ENCODE assay signal across 10 mouse cellular contexts in the genomic region with DNA sequence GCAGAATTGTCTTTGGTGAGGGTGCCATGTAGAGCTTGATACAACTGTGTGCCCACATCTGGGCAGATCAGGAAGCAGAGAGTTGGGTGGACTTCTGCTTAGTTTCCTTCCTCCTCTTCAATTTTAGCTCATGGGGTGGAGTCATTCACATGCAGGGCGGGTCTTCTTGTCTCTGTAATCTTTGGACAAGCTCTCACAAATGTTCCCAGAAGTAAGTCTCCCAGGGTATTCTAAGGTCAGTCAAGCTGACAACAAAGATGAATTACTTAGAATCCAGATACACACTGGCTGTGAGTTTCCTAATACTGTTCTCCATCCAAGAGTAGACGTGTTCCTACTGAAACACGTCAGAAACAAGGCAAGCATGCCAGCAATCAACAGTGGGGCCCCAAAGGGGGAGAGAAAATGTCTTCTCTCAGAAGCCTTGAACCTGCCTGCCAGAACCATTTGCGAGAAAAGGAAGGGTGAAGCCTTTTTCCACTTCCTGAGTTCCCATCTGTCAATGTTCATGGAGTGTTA. TPM values are rescaled to one million over a fixed set of nuclear protein-coding genes. Genes with fewer than 3 reads are reported as not detected.
DNase-seq lines count a peak whose midpoint lies in the region; TF ChIP-seq lines count a peak whose summit lies in the region.
"Had no signal": no experiment of that assay in that cellular context is flagged by ENCODE, and none has a peak within 500 bp of the region (broad histone marks: within the 10 kb centered on the region; RNA-seq: fewer than 3 reads in every experiment).

No protein-coding gene starts in this region.

- H3K9ac ChIP-seq in liver, adult 2 months (ENCODE audit: low read depth, low read length): peak overlapping the region; percentile 69
- H3K9ac ChIP-seq: embryonic facial prominence, embryonic 12.5 days; lung, embryonic 15.5 days had no signal

- H3K79me2 ChIP-seq in liver, adult 2 months (ENCODE audit: control insufficient read depth, insufficient read depth, low read length): peaks cover 21% of the 10 kb centered on the region; the same call in 1 of the 2 replicates

- no peak for TF ChIP-seq CTCF in liver, adult 2 months (IDR thresholded peaks at IDR 0.05; ENCODE audit: low read depth, low read length)

- intact Hi-C loops in left cerebral cortex, postnatal 25 days (cut with DNase I): no loop called here

- TF ChIP-seq POLR2A in liver, adult 2 months (IDR thresholded peaks at IDR 0.05; ENCODE audit: extremely low read depth, insufficient read depth, low read length): no peak

- H3K36me3 ChIP-seq in liver, adult 2 months (ENCODE audit: control insufficient read depth, insufficient read depth, low read length): peaks cover 38% of the 10 kb centered on the region
- H3K36me3 ChIP-seq: embryonic facial prominence, embryonic 12.5 days; lung, embryonic 15.5 days had no signal

- peaks cover 31% of the 10 kb centered on the region for H3K4me1 ChIP-seq in liver, adult 2 months (ENCODE audit: control insufficient read depth, insufficient read depth, low read length)
- H3K4me1 ChIP-seq: embryonic facial prominence, embryonic 12.5 days had no signal

- no peak overlapping the region for H3K4me3 ChIP-seq in liver, adult 2 months (ENCODE audit: insufficient read depth, low read depth, low read length)
- H3K4me3 ChIP-seq: embryonic facial prominence, embryonic 12.5 days; lung, embryonic 15.5 days had no signal

- H3K27me3 ChIP-seq in liver, adult 2 months (ENCODE audit: control insufficient read depth, insufficient read depth, low read length): no peaks in the 10 kb centered on the region
- H3K27me3 ChIP-seq: embryonic facial prominence, embryonic 12.5 days; lung, embryonic 15.5 days had no signal

- DNase-seq in adrenal gland, adult 2 months: peak; percentile 43
- DNase-seq in adrenal gland, adult 18-20 months (ENCODE audit: low spot score in 2 of 2): no peak
- DNase-seq in gastrocnemius, postnatal 10 days: peak; percentile 16
- DNase-seq in liver, adult 2 months (ENCODE audit: extremely low read depth, low read depth, low spot score): peak; percentile 94
- peak; percentile 82 for DNase-seq in skeletal muscle tissue, adult 2 months (ENCODE audit: low read depth, low spot score)
- no peak for DNase-seq in left cerebral cortex, postnatal 25 days (ENCODE audit: low spot score in 2 of 2)
- DNase-seq in cerebellum, postnatal 36 days: no peak
- no peak for DNase-seq in testis, postnatal 14 days (ENCODE audit: low spot score)

- peak overlapping the region; percentile 99 for H3K27ac ChIP-seq in liver, adult 2 months (replicated peaks; ENCODE audit: insufficient read depth, low read depth, low read length)
- H3K27ac ChIP-seq: embryonic facial prominence, embryonic 12.5 days; lung, embryonic 15.5 days had no signal

- WGBS in liver, adult 2 months: under 1% methylated on average over 4 of the region's 4 CpGs

RNA-seq across cellular contexts. Expression of a gene that starts 11.2 kb away (rescaled TPM):
- 1 to 10 TPM; 3.0 to 4.2 TPM for total RNA-seq in adrenal gland, adult 2 months (2021)
- 0.03 and 0.18 TPM in 2 replicates for polyA plus RNA-seq in adrenal gland, adult 2 months (2012; rRNA removed)
- 1 to 10 TPM; 1.5 to 4.6 TPM for total RNA-seq in adrenal gland, adult 18-20 months (2021)
- 1 to 10 TPM; 2.4 to 3.5 TPM for total RNA-seq in gastrocnemius, postnatal 10 days (2021)
- total RNA-seq in liver, adult 2 months (2014; rRNA removed): 35.2 and 49.3 TPM in 2 replicates
- polyA plus RNA-seq in liver, adult 2 months (2012; rRNA removed): 11.8 and 12.6 TPM in 2 replicates
- total RNA-seq in left cerebral cortex, postnatal 25 days (2021): under 1 TPM; 0.62 to 0.71 TPM

RNA-seq across cellular contexts. Expression of a gene that starts 57.8 kb away (rescaled TPM):
- total RNA-seq in adrenal gland, adult 2 months (2021): 10 to 100 TPM; 52.7 to 61.4 TPM
- 3.8 and 5.7 TPM in 2 replicates for polyA plus RNA-seq in adrenal gland, adult 2 months (2012; rRNA removed)
- total RNA-seq in adrenal gland, adult 18-20 months (2021): 10 to 100 TPM; 29.7 to 44.1 TPM
- 1 to 10 TPM; 4.5 to 7.9 TPM for total RNA-seq in gastrocnemius, postnatal 10 days (2021)
- total RNA-seq in liver, adult 2 months (2014; rRNA removed): 4.6 and 7.7 TPM in 2 replicates
- polyA plus RNA-seq in liver, adult 2 months (2012; rRNA removed): 1.8 and 2.9 TPM in 2 replicates
- total RNA-seq in left cerebral cortex, postnatal 25 days (2021): 10 to 100 TPM; 27.4 to 37.2 TPM

Comparison
In these comparisons a context has a peak if more than half of its experiments do, and no peak if none do; other contexts are left out.
1. DNase-seq: peak in adrenal gland, adult 2 months (single experiment), gastrocnemius, postnatal 10 days (single experiment), liver, adult 2 months (single experiment) and skeletal muscle tissue, adult 2 months (single experiment); none in adrenal gland, adult 18-20 months (0 of 2), left cerebral cortex, postnatal 25 days (0 of 2), cerebellum, postnatal 36 days (0 of 2) and testis, postnatal 14 days (single experiment).